Mouse (Mus musculus) lung, postnatal 0 days (tissue): ENCODE measurements at regions not wholly inside any gene's neighbourhood (a gene's known extent, or its start where the extent isn't known, plus 50 kb on each side); places are given as distances from the start of the nearest gene placed in this dataset.

Experiments
- ATAC-seq: fragments of 200-750 bp; cut with Nextera tagmentation; 2 replicates; pipeline ENCODE4 v1.8.0; 2017; ENCODE audit warnings: moderate library complexity
- DNase-seq: peaks from one replicate; pipeline ENCODE4 v3.0.0-alpha.2; 2016; ENCODE audit warnings: low spot score
- H3K27ac ChIP-seq: fragments of 300-500 bp; sonication (generic); 2 replicates; pipeline ENCODE4 v1.5.1; 2014; ENCODE audit warnings: antibody characterized with exemption, mild to moderate bottlenecking, low read length, mixed read lengths
- H3K27me3 ChIP-seq: fragments of 300-500 bp; sonication (generic); replicated peaks from 2 replicates; pipeline ENCODE4 v1.6.1; 2014; ENCODE audit warnings: low read length, mixed read lengths; ENCODE audit not compliant: insufficient read depth
- H3K36me3 ChIP-seq: fragments of 300-500 bp; sonication (generic); 2 replicates; pipeline ENCODE4 v1.6.1; 2014; ENCODE audit warnings: low read length, mixed read lengths; ENCODE audit not compliant: insufficient read depth
- H3K4me1 ChIP-seq: fragments of 300-500 bp; sonication (generic); 2 replicates; pipeline ENCODE4 v1.6.1; 2014; ENCODE audit warnings: antibody characterized with exemption, low read depth, low read length, mixed read lengths; ENCODE audit not compliant: insufficient read depth
- H3K4me2 ChIP-seq: fragments of 300-500 bp; sonication (generic); replicated peaks from 2 replicates; pipeline ENCODE4 v1.6.1; 2014; ENCODE audit warnings: low read depth, mild to moderate bottlenecking, low read length, moderate library complexity, mixed read lengths
- H3K4me3 ChIP-seq: fragments of 300-500 bp; sonication (generic); 2 replicates; pipeline ENCODE4 v1.5.1; 2014; ENCODE audit warnings: low read depth, low read length
- H3K9ac ChIP-seq: fragments of 300-500 bp; sonication (generic); replicated peaks from 2 replicates; pipeline ENCODE4 v1.6.1; 2014; ENCODE audit warnings: low read depth, mild to moderate bottlenecking
- H3K9me3 ChIP-seq: fragments of 300-500 bp; sonication (generic); 2 replicates; pipeline ENCODE4 v1.6.1; 2016; ENCODE audit warnings: low read length, mixed read lengths
- CTCF ChIP-seq: IDR thresholded peaks from 2 replicates; pipeline ENCODE4 v1.5.1; 2016; ENCODE audit warnings: antibody characterized with exemption, mild to moderate bottlenecking
- EP300 ChIP-seq: IDR thresholded peaks from 2 replicates; pipeline ENCODE4 v1.6.1; 2016; ENCODE audit warnings: antibody characterized with exemption, mild to moderate bottlenecking, control low read depth
- WGBS: fragments of 180-500 bp; shearing (Covaris S2); extraction: QIAGEN DNeasy Blood & Tissue Kit; methylation state at CpG from one replicate; pipeline ENCODE4 v1.1.7; 2014; 5-methylcytosine and 5-hydroxymethylcytosine counted together

DNA sequence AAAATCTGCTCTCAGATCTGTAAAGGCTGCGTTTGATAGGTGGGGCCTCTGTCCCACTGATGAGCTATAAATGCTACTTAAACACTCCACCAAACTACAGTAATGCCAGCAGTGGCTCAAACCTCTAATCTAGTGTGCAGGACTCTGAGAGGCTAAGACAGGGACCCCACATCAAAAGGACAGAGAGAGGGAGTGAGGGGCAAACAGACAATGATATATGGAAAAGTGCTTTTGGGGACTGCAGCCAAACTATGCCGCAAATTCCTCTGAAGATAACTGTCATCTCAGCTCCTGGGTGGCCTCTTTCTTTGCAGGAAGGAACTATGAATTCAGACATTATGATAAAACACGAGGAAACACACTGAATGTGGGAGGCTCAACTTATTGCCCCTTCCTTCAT, 138.9 kb upstream of the Ddit4l start:
- Histone ChIP-seq H3K9me3 (no peaks in the 10 kb centered on the region), H3K4me2 (no peak overlapping the region), H3K36me3 (no peaks in the 10 kb centered on the region), H3K27me3 (no peaks in the 10 kb centered on the region), H3K9ac (no peak overlapping the region), H3K4me3 (no peak overlapping the region), H3K4me1 (no peaks in the 10 kb centered on the region), H3K27ac (no peak overlapping the region)
- TF ChIP-seq EP300, result no peak
- TF ChIP-seq CTCF, result no peak
- ATAC-seq (no peak), DNase-seq (no peak)
- 24% methylated on average over 3 of the region's 3 CpGs for WGBS

DNA sequence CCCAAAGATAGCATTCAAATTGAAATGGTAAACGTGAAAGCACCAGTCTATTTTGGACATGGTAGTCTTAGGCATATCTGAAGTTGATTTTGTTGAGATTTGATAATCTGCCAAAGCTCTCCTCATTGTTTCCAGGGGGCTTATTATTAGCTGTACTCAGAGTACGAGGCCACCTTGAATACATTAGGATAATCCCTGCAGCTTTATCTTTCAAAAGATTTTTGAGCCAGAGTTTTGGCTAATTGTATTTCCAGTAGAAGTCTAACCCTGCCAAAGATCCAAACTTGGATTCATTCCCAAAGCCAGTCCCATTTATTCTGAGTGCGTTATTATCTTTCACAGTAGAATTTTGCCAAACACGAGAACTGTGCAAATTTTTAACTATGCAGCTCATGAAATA, 138.4 kb upstream of the Ddit4l start:
- 34% methylated on average over 4 of the region's 4 CpGs for WGBS
- ATAC-seq, result no peak
- H3K9ac ChIP-seq, result no peak overlapping the region

DNA sequence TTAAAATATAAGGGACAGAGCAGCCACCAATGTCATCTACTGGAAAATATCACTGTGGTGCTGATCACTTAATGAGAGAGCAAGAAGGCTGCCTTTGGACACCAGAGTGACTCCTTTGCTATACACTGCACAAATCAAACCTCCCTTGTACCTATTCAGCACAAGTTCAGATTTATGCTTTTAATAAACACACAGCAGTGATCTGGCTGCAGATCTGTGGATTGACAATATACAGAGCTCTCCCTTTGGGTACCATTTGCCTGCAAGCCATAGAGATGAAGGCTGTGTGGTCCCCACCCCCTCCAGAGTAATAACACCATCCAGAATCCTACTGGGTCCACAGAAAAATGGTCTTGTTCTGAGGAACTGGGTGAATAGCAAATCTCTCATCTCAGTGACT, 131.8 kb upstream of the Ddit4l start:
- no peak overlapping the region for H3K27ac ChIP-seq
- H3K9me3 ChIP-seq, result no peaks in the 10 kb centered on the region
- H3K27me3 ChIP-seq, result no peaks in the 10 kb centered on the region
- TF ChIP-seq CTCF (no peak), EP300 (no peak)
- DNase-seq (no peak), ATAC-seq (no peak)
- H3K36me3 ChIP-seq, result no peaks in the 10 kb centered on the region
- no peak overlapping the region for H3K4me3 ChIP-seq
- no peak overlapping the region for H3K4me2 ChIP-seq
- no peaks in the 10 kb centered on the region for H3K4me1 ChIP-seq
- no peak overlapping the region for H3K9ac ChIP-seq

More for the DNA sequence above, 138.4 kb upstream of the Ddit4l start:
- Histone ChIP-seq H3K4me2 (no peak overlapping the region), H3K4me3 (no peak overlapping the region), H3K4me1 (no peaks in the 10 kb centered on the region), H3K27me3 (no peaks in the 10 kb centered on the region), H3K27ac (no peak overlapping the region), H3K9me3 (no peaks in the 10 kb centered on the region), H3K36me3 (no peaks in the 10 kb centered on the region)
- no peak for TF ChIP-seq CTCF
- no peak for TF ChIP-seq EP300
- DNase-seq, result no peak

DNA sequence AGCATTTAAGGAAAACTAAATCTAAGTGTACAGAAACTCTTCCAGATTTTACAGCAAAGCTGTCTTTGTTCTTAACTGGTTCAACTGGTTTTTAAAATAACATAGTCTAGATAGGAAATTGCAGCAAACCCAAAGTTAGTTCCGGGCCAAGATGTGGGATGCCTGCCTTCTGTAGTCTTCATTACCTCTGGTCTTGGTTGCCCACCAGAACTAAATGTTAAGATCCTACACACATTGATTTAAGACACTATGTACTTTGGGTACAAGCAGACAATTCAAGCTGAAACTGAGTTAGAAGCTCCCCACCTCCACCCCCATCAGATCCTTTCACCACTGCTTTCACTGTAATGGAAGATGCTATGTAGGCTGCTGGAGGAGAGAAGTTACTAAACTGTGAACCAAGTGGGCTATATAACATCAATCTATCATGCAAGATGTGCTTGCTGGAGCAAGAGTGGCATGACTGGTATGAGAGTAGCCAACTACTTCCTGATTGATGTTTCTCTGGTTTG, 129.8 kb upstream of the Ddit4l start:
- 63% methylated on average over 1 of the region's 1 CpGs for WGBS
- H3K9me3 ChIP-seq, result no peaks in the 10 kb centered on the region
- H3K4me1 ChIP-seq, result no peaks in the 10 kb centered on the region
- ATAC-seq (no peak), DNase-seq (peak; percentile 14)
- no peak overlapping the region for H3K9ac ChIP-seq
- no peak overlapping the region for H3K4me3 ChIP-seq
- H3K36me3 ChIP-seq, result no peaks in the 10 kb centered on the region
- no peak overlapping the region for H3K4me2 ChIP-seq
- TF ChIP-seq CTCF, result no peak
- no peak for TF ChIP-seq EP300
- no peak overlapping the region for H3K27ac ChIP-seq
- no peaks in the 10 kb centered on the region for H3K27me3 ChIP-seq

DNA sequence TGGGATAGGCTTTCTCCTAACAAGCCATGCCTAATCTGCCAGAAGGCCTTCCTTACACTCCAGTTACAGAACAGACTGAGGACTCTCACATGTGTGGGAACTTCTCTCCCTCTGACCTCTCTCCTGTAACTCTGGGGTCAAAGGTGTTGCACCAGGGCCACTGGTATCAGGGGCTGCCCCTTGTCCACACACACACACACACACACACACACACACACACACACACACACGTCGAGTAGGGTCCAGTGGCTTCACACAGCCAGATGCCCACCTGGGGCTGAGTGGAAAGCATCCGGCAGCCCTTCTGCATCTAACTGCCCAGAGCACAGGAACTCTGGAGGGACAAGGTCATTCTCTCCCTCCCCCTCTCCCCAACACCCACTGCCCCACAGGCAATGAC, 123.1 kb upstream of the Ddit4l start:
- 82% methylated on average over 3 of the region's 3 CpGs for WGBS
- no peak for TF ChIP-seq EP300
- no peak for TF ChIP-seq CTCF
- no peak overlapping the region for H3K4me2 ChIP-seq
- no peaks in the 10 kb centered on the region for H3K27me3 ChIP-seq
- no peak for DNase-seq
- no peaks in the 10 kb centered on the region for H3K9me3 ChIP-seq
- no peak overlapping the region for H3K27ac ChIP-seq
- H3K36me3 ChIP-seq, result no peaks in the 10 kb centered on the region
- no peak for ATAC-seq
- no peaks in the 10 kb centered on the region for H3K4me1 ChIP-seq
- no peak overlapping the region for H3K4me3 ChIP-seq
- no peak overlapping the region for H3K9ac ChIP-seq

- no peak overlapping the region for H3K4me2 ChIP-seq
These were observed 110.1 kb upstream of the Ddit4l start for GRCm38 (mm10) chr3:137511283-137511682.

DNA sequence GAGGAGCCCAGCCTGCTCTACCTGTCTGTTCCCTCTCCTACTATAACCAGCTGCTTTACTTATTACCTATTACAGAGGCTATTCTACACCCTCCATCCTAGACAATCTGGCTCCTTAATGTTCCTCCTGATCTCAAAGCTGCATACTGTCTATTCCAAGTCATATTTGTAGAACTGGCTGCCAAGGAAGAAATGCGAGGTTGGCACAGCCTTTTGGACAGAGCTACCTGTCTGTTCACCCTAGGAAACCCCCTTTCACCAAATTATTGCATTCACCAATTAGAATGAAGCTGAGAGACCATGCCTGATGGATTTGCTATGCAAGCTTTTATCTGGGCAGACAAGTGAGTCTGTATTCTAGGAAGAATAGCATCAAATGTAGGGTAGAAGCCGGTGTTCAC, 109.0 kb upstream of the Ddit4l start:
- Histone ChIP-seq H3K9me3 (no peaks in the 10 kb centered on the region), H3K4me2 (no peak overlapping the region), H3K36me3 (no peaks in the 10 kb centered on the region), H3K9ac (no peak overlapping the region), H3K27ac (no peak overlapping the region), H3K4me3 (no peak overlapping the region), H3K4me1 (no peaks in the 10 kb centered on the region), H3K27me3 (no peaks in the 10 kb centered on the region)
- ATAC-seq (no peak), DNase-seq (no peak)
- TF ChIP-seq CTCF (no peak), EP300 (no peak)
- WGBS, result 89% methylated on average over 2 of the region's 2 CpGs

More at GRCm38 (mm10) chr3:137511283-137511682, 110.1 kb upstream of the Ddit4l start:
- ATAC-seq (no peak), DNase-seq (no peak)
- H3K9ac ChIP-seq, result no peak overlapping the region
- no peak overlapping the region for H3K27ac ChIP-seq
- no peaks in the 10 kb centered on the region for H3K27me3 ChIP-seq
- WGBS, result 92% methylated on average over 1 of the region's 1 CpGs
- H3K36me3 ChIP-seq, result no peaks in the 10 kb centered on the region
- H3K9me3 ChIP-seq, result no peaks in the 10 kb centered on the region
- H3K4me1 ChIP-seq, result no peaks in the 10 kb centered on the region
- H3K4me3 ChIP-seq, result no peak overlapping the region
- TF ChIP-seq EP300 (no peak), CTCF (no peak)
